Mouse (Mus musculus): ENCODE measurements at regions not wholly inside any gene's neighbourhood (a gene's known extent, or its start where the extent isn't known, plus 50 kb on each side); places are given as distances from the start of the nearest gene placed in this dataset.
A peak's percentile ranks its signal among the peaks of the same experiment; 100 is the strongest.

GRCm38 (mm10) chr1:177616335-177617239, 113.0 kb upstream of the 1700016C15Rik start:
- DNase-seq (ENCODE audit: low spot score): no peak

- DNase-seq (ENCODE audit: low spot score): no peak
Measured at GRCm38 (mm10) chr1:177620501-177621099, 109.0 kb upstream of the 1700016C15Rik start.

GRCm38 (mm10) chr1:177621854-177622590, 107.6 kb upstream of the 1700016C15Rik start:
- DNase-seq (ENCODE audit: low spot score): no peak

- DNase-seq (ENCODE audit: low spot score): peak; percentile 64
Measured at GRCm38 (mm10) chr1:177623304-177623726, 106.3 kb upstream of the 1700016C15Rik start.

- DNase-seq (ENCODE audit: low spot score): no peak
Measured at GRCm38 (mm10) chr1:177623735-177624134, 105.9 kb upstream of the 1700016C15Rik start.

GRCm38 (mm10) chr1:177627814-177628213, 101.8 kb upstream of the 1700016C15Rik start:
- no peak for DNase-seq (ENCODE audit: low spot score)

- DNase-seq (ENCODE audit: low spot score): peak; percentile 57
Measured at GRCm38 (mm10) chr1:177633966-177634602, 95.5 kb upstream of the 1700016C15Rik start.

- DNase-seq (ENCODE audit: low spot score): no peak
Measured at GRCm38 (mm10) chr1:177637061-177637460, 92.6 kb upstream of the 1700016C15Rik start.

GRCm38 (mm10) chr1:177638381-177638780, 91.2 kb upstream of the 1700016C15Rik start:
- DNase-seq (ENCODE audit: low spot score): no peak

- DNase-seq (ENCODE audit: low spot score): no peak
Measured at GRCm38 (mm10) chr1:177639931-177640846, 89.4 kb upstream of the 1700016C15Rik start.

- DNase-seq (ENCODE audit: low spot score): no peak
Measured at GRCm38 (mm10) chr1:177642712-177643467, 86.7 kb upstream of the 1700016C15Rik start.

GRCm38 (mm10) chr1:177643662-177644061, 86.0 kb upstream of the 1700016C15Rik start:
- no peak for DNase-seq (ENCODE audit: low spot score)

- DNase-seq (ENCODE audit: low spot score): no peak
Measured at GRCm38 (mm10) chr1:177644214-177644613, 85.4 kb upstream of the 1700016C15Rik start.

- DNase-seq (ENCODE audit: low spot score): no peak
Measured at GRCm38 (mm10) chr1:177645327-177645726, 84.3 kb upstream of the 1700016C15Rik start.

GRCm38 (mm10) chr1:177645897-177646535, 83.6 kb upstream of the 1700016C15Rik start:
- DNase-seq (ENCODE audit: low spot score): no peak

- no peak for DNase-seq (ENCODE audit: low spot score)
Measured at GRCm38 (mm10) chr1:177647876-177648275, 81.7 kb upstream of the 1700016C15Rik start.

- no peak for DNase-seq (ENCODE audit: low spot score)
Measured at GRCm38 (mm10) chr1:177648974-177649373, 80.6 kb upstream of the 1700016C15Rik start.

GRCm38 (mm10) chr1:177651219-177651618, 78.4 kb upstream of the 1700016C15Rik start:
- DNase-seq (ENCODE audit: low spot score): no peak

GRCm38 (mm10) chr1:177663163-177663562, 66.5 kb upstream of the 1700016C15Rik start:
- no peak for DNase-seq (ENCODE audit: low spot score)
